ENCODE assay signal across 9 mouse cellular contexts in genomic region chr5:134233244-134233651, GRCm38 (mm10). TPM values are rescaled to one million over a fixed set of nuclear protein-coding genes. Genes with fewer than 3 reads are reported as not detected.
DNase-seq lines count a peak whose midpoint lies in the region; ATAC-seq lines count a peak whose summit lies in the region.
"Had no signal": no experiment of that assay in that cellular context is flagged by ENCODE, and none has a peak within 500 bp of the region (broad histone marks: within the 10 kb centered on the region; RNA-seq: fewer than 3 reads in every experiment).

No protein-coding gene starts in this region.

- no peak overlapping the region for H3K4me3 ChIP-seq in heart, embryonic 13.5 days
- H3K4me3 ChIP-seq in heart, embryonic 11.5 days (ENCODE audit: low read depth, low read length): no peak overlapping the region
- H3K4me3 ChIP-seq in liver, embryonic 16.5 days (ENCODE audit: low read depth, low read length): no peak overlapping the region
- no peak overlapping the region for H3K4me3 ChIP-seq in midbrain, embryonic 11.5 days (ENCODE audit: low read depth, low read length)

- H3K9ac ChIP-seq in heart, embryonic 13.5 days: no peak overlapping the region
- H3K9ac ChIP-seq in heart, embryonic 11.5 days (ENCODE audit: low read depth, low read length): no peak overlapping the region
- H3K9ac ChIP-seq in liver, embryonic 16.5 days (ENCODE audit: low read depth, low read length): no peak overlapping the region
- no peak overlapping the region for H3K9ac ChIP-seq in midbrain, embryonic 11.5 days (ENCODE audit: low read length)

- ATAC-seq in heart, embryonic 13.5 days (ENCODE audit: extremely low read depth, insufficient number of reproducible peaks, low FRiP score, low TSS enrichment): no peak
- ATAC-seq in heart, embryonic 11.5 days (replicated peaks; ENCODE audit: insufficient number of reproducible peaks, low FRiP score, low TSS enrichment): no peak
- ATAC-seq in liver, embryonic 16.5 days (ENCODE audit: low read depth): no peak
- ATAC-seq in midbrain, embryonic 11.5 days (ENCODE audit: low FRiP score): no peak

- H3K9me3 ChIP-seq in heart, embryonic 13.5 days: no peaks in the 10 kb centered on the region
- no peaks in the 10 kb centered on the region for H3K9me3 ChIP-seq in heart, embryonic 11.5 days (replicated peaks; ENCODE audit: control insufficient read depth, low read length)
- no peaks in the 10 kb centered on the region for H3K9me3 ChIP-seq in liver, embryonic 16.5 days (replicated peaks; ENCODE audit: control insufficient read depth, low read length)
- no peaks in the 10 kb centered on the region for H3K9me3 ChIP-seq in midbrain, embryonic 11.5 days (ENCODE audit: control insufficient read depth, low read length)

- peak overlapping the region; percentile 14; the same call in 1 of the 2 replicates for H3K27ac ChIP-seq in heart, embryonic 13.5 days (replicated peaks)
- no peak overlapping the region for H3K27ac ChIP-seq in heart, embryonic 11.5 days (ENCODE audit: low read depth, low read length)
- peak overlapping the region; percentile 69 for H3K27ac ChIP-seq in liver, embryonic 16.5 days (ENCODE audit: low read length)
- H3K27ac ChIP-seq in midbrain, embryonic 11.5 days (ENCODE audit: low read depth, low read length): no peak overlapping the region

- DNase-seq in 416B (ENCODE audit: low read depth): peak; percentile 69
- DNase-seq in T-cell, adult 2 months (ENCODE audit: low spot score): peak; percentile 65
- DNase-seq in gastrocnemius, postnatal 14 days: no peak
- no peak for DNase-seq in midbrain, embryonic 11.5 days (ENCODE audit: low spot score, missing footprints)
- DNase-seq in spleen, postnatal 4 days (ENCODE audit: low spot score in 2 of 2): no peak
- DNase-seq: cerebellum, adult 18-20 months had no signal

- no peaks in the 10 kb centered on the region for H3K27me3 ChIP-seq in heart, embryonic 13.5 days (replicated peaks)
- no peaks in the 10 kb centered on the region for H3K27me3 ChIP-seq in heart, embryonic 11.5 days (ENCODE audit: control insufficient read depth, insufficient read depth, low read length)
- no peaks in the 10 kb centered on the region for H3K27me3 ChIP-seq in liver, embryonic 16.5 days (ENCODE audit: control insufficient read depth, insufficient read depth, low read depth, low read length)
- H3K27me3 ChIP-seq in midbrain, embryonic 11.5 days (ENCODE audit: control insufficient read depth, insufficient read depth, low read length): no peaks in the 10 kb centered on the region

- H3K36me3 ChIP-seq in heart, embryonic 13.5 days: peaks cover 29% of the 10 kb centered on the region
- H3K36me3 ChIP-seq in heart, embryonic 11.5 days (ENCODE audit: control insufficient read depth, insufficient read depth, low read length): peaks cover 23% of the 10 kb centered on the region
- peaks cover 11% of the 10 kb centered on the region for H3K36me3 ChIP-seq in liver, embryonic 16.5 days (ENCODE audit: control insufficient read depth, insufficient read depth)
- H3K36me3 ChIP-seq in midbrain, embryonic 11.5 days (ENCODE audit: control insufficient read depth, insufficient read depth, low read length): peaks cover 12% of the 10 kb centered on the region

- H3K4me1 ChIP-seq in heart, embryonic 13.5 days: peaks cover 53% of the 10 kb centered on the region
- peaks cover 28% of the 10 kb centered on the region for H3K4me1 ChIP-seq in heart, embryonic 11.5 days (ENCODE audit: control insufficient read depth, insufficient read depth, low read length)
- H3K4me1 ChIP-seq in liver, embryonic 16.5 days (ENCODE audit: control insufficient read depth, low read depth, low read length): peaks cover 32% of the 10 kb centered on the region
- H3K4me1 ChIP-seq in midbrain, embryonic 11.5 days (ENCODE audit: control insufficient read depth, insufficient read depth, low read length): peaks cover 6% of the 10 kb centered on the region; the same call in 1 of the 2 replicates

- 50% methylated on average over 7 of the region's 7 CpGs for WGBS in heart, embryonic 13.5 days
- 55% methylated on average over 7 of the region's 7 CpGs for WGBS in heart, embryonic 11.5 days (ENCODE audit: insufficient replicate concordance)
- WGBS in liver, embryonic 16.5 days (ENCODE audit: insufficient replicate concordance): 27% methylated on average over 7 of the region's 7 CpGs
- WGBS in midbrain, embryonic 11.5 days: 77% methylated on average over 7 of the region's 7 CpGs

- H3K4me2 ChIP-seq in heart, embryonic 13.5 days: no peak overlapping the region
- no peak overlapping the region for H3K4me2 ChIP-seq in heart, embryonic 11.5 days
- H3K4me2 ChIP-seq in liver, embryonic 16.5 days (ENCODE audit: low read depth, low read length): no peak overlapping the region
- no peak overlapping the region for H3K4me2 ChIP-seq in midbrain, embryonic 11.5 days

- intact Hi-C loops in gastrocnemius, postnatal 14 days (cut with DNase I; ENCODE audit: low total_unique reads): no loop called here

RNA-seq across cellular contexts. Expression of gene Ncf1, which starts 3.8 kb away (rescaled TPM):
- 2.7 and 3.1 TPM in 2 replicates for polyA plus RNA-seq in heart, embryonic 13.5 days (2015; fragmentation: Nextera tagmentation; extraction: Ambion mirVana)
- 1.8 and 2.2 TPM in 2 replicates for polyA plus RNA-seq in heart, embryonic 11.5 days (2014; fragmentation: Nextera tagmentation; extraction: Ambion mirVana)
- 25.1 and 26.5 TPM in 2 replicates for polyA plus RNA-seq in liver, embryonic 16.5 days (2015; fragmentation: Nextera tagmentation; extraction: Ambion mirVana)
- total RNA-seq in gastrocnemius, postnatal 14 days (2021): 1 to 10 TPM; 2.6 to 4.2 TPM
- 2.0 and 3.1 TPM in 2 replicates for polyA plus RNA-seq in midbrain, embryonic 11.5 days (2014; fragmentation: Nextera tagmentation; extraction: Ambion mirVana)

RNA-seq across cellular contexts. Expression of gene Gtf2ird2, which starts 49.4 kb away (rescaled TPM):
- 5.8 and 6.3 TPM in 2 replicates for polyA plus RNA-seq in heart, embryonic 13.5 days (2015; fragmentation: Nextera tagmentation; extraction: Ambion mirVana)
- 5.3 and 6.5 TPM in 2 replicates for polyA plus RNA-seq in heart, embryonic 11.5 days (2014; fragmentation: Nextera tagmentation; extraction: Ambion mirVana)
- polyA plus RNA-seq in liver, embryonic 16.5 days (2015; fragmentation: Nextera tagmentation; extraction: Ambion mirVana): 1.8 and 1.9 TPM in 2 replicates
- 1 to 10 TPM; 4.8 to 5.4 TPM for total RNA-seq in gastrocnemius, postnatal 14 days (2021)
- polyA plus RNA-seq in midbrain, embryonic 11.5 days (2014; fragmentation: Nextera tagmentation; extraction: Ambion mirVana): 6.6 and 7.4 TPM in 2 replicates

RNA-seq across cellular contexts. Expression of gene Rcc1l, which starts 56.7 kb away (rescaled TPM):
- polyA plus RNA-seq in heart, embryonic 13.5 days (2015; fragmentation: Nextera tagmentation; extraction: Ambion mirVana): 24.3 and 25.4 TPM in 2 replicates
- 21.0 and 21.8 TPM in 2 replicates for polyA plus RNA-seq in heart, embryonic 11.5 days (2014; fragmentation: Nextera tagmentation; extraction: Ambion mirVana)
- polyA plus RNA-seq in liver, embryonic 16.5 days (2015; fragmentation: Nextera tagmentation; extraction: Ambion mirVana): 10.0 and 10.6 TPM in 2 replicates
- total RNA-seq in gastrocnemius, postnatal 14 days (2021): 10 to 100 TPM; 13.9 to 18.3 TPM
- polyA plus RNA-seq in midbrain, embryonic 11.5 days (2014; fragmentation: Nextera tagmentation; extraction: Ambion mirVana): 24.5 and 27.5 TPM in 2 replicates

Comparison
In these comparisons a context has a peak if more than half of its experiments do, and no peak if none do; other contexts are left out.
1. H3K27ac ChIP-seq: peak in heart, embryonic 13.5 days (single experiment) and liver, embryonic 16.5 days (single experiment); none in heart, embryonic 11.5 days (single experiment) and midbrain, embryonic 11.5 days (single experiment).
2. DNase-seq: peak in 416B (single experiment) and T-cell, adult 2 months (single experiment); none in gastrocnemius, postnatal 14 days (single experiment), midbrain, embryonic 11.5 days (single experiment) and spleen, postnatal 4 days (0 of 2).